Mouse (Mus musculus) liver, embryonic 14.5 days (tissue): ENCODE data around the gene Tmem242.

Experiments used
- CTCF ChIP-seq: IDR thresholded peaks from 2 replicates; pipeline ENCODE4 v1.5.1; 2016; ENCODE audit warnings: antibody characterized with exemption, low read depth, control low read depth
- EP300 ChIP-seq: IDR thresholded peaks from 2 replicates; pipeline ENCODE4 v1.6.1; 2016; ENCODE audit warnings: antibody characterized with exemption, low read depth

DNA sequence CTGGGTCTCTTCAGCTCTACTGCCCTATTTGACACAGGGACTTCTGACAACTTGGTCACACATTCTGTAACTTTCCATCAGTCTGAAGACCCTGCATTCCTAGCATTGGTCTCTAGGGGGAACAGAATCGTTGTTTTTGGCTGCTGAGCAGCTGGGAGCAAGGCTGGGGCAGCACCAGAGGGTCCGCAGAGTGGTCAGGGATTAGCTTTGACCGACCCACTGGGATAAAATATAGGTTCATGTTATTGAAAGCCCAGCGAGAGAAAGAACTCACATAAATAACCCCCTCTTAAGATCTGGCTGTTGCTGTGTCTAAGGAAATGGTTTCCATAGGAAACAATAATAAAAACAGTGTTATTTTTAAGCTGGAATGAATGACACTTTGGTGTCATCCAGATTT is 27.1 kb upstream of the Tmem242 start:
- TF ChIP-seq CTCF, result no peak
- TF ChIP-seq EP300, result no peak
